Mouse (Mus musculus) embryonic facial prominence, embryonic 13.5 days (tissue): Measurements from ENCODE around the gene Dact2. TPM values are rescaled to one million over a fixed set of nuclear protein-coding genes. Genes with fewer than 3 reads are reported as not detected.

ENCODE experiments used
- ATAC-seq: fragments of 200-750 bp; cut with Nextera tagmentation; 2 replicates; pipeline ENCODE4 v1.8.0; 2017; ENCODE audit warnings: low read depth; ENCODE audit not compliant: insufficient number of reproducible peaks, insufficient read depth, low FRiP score, low TSS enrichment
- H3K27ac ChIP-seq: fragments of 300-500 bp; sonication (generic); 2 replicates; pipeline ENCODE4 v1.5.1; 2015; ENCODE audit warnings: moderate library complexity, mild to moderate bottlenecking, inconsistent platforms
- H3K27me3 ChIP-seq: fragments of 300-500 bp; sonication (generic); 2 replicates; pipeline ENCODE4 v1.6.1; 2015; ENCODE audit warnings: mild to moderate bottlenecking, inconsistent platforms
- H3K36me3 ChIP-seq: fragments of 300-500 bp; sonication (generic); 2 replicates; pipeline ENCODE4 v1.6.1; 2015; ENCODE audit warnings: mild to moderate bottlenecking, inconsistent platforms
- H3K4me1 ChIP-seq: fragments of 300-500 bp; sonication (generic); 2 replicates; pipeline ENCODE4 v1.6.1; 2015; ENCODE audit warnings: inconsistent platforms
- H3K4me2 ChIP-seq: fragments of 300-500 bp; sonication (generic); 2 replicates; pipeline ENCODE4 v1.6.1; 2015; ENCODE audit warnings: moderate library complexity, mild to moderate bottlenecking, inconsistent platforms
- H3K4me3 ChIP-seq: fragments of 300-500 bp; sonication (generic); 2 replicates; pipeline ENCODE4 v1.5.1; 2015; ENCODE audit warnings: mild to moderate bottlenecking, inconsistent platforms
- H3K9ac ChIP-seq: fragments of 300-500 bp; sonication (generic); 2 replicates; pipeline ENCODE4 v1.6.1; 2015; ENCODE audit warnings: mild to moderate bottlenecking, inconsistent platforms
- H3K9me3 ChIP-seq: fragments of 300-500 bp; sonication (generic); 2 replicates; pipeline ENCODE4 v1.6.1; 2016; ENCODE audit warnings: inconsistent platforms
- WGBS: fragments of 180-500 bp; shearing (Covaris S2); methylation state at CpG from one replicate; pipeline ENCODE4 v1.1.7; 2015; ENCODE audit warnings: mixed read lengths; 5-methylcytosine and 5-hydroxymethylcytosine counted together
- polyA plus RNA-seq: library from polyadenylated mRNA; unstranded; fragments of >200 nt; fragmentation: Nextera tagmentation; extraction: Ambion mirVana; gene quantifications from 2 replicates; pipeline ENCODE4 v1.2.1, GENCODE M21; 2015

Gene Dact2
- polyA plus RNA-seq, 1 experiment from 2014 or later = 2.5 TPM

DNA sequence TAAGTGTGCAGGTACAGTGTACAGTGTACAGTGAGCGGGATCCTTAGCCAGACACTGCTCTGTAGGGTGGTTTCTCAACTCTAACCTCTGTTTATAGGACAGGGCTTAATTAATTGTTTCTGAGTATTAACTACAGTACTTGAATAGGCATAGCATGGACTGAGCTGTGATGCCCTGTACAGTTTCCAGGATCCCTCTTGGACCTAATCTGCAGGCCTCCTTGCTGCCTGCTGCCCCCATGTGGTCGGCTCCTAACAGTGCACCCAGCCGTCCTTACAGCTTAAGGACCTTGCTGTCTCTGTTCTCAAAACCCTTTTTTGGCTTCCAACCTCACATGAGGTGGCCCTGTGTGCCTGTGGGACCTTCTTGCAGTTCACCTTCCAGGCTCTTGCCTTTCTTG lies 2.0 kb upstream of the Dact2 start:
- Histone ChIP-seq H3K9me3 (no peaks in the 10 kb centered on the region; the same call in 1 of the 2 replicates), H3K9ac (no peak overlapping the region), H3K27ac (no peak overlapping the region), H3K27me3 (peaks cover 67% of the 10 kb centered on the region), H3K36me3 (no peaks in the 10 kb centered on the region), H3K4me3 (no peak overlapping the region), H3K4me2 (no peak overlapping the region), H3K4me1 (peaks cover 41% of the 10 kb centered on the region)
- WGBS = 32% methylated on average over 3 of the region's 3 CpGs
- ATAC-seq = peak; percentile 17; the same call in 1 of the 2 replicates

DNA sequence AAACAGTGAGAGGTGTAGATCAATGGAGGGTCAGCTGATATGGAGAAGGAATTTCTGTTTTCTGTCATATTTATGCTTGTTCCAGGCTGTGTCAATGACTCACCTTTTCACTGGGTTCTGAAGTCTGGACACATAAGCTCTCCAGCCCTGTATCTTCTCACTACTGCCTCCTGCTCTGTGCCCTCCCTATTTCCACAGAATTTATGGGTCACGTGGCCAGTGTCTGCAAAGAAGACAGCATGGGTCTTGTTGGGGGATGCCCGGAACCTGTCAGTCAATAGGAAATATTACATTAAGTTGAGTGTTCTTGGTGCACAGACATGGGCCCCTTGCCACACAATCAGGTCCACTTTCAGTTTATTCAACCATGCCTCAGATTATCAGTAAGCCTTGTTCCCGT lies 1.1 kb upstream of the Dact2 start:
- peaks cover 73% of the 10 kb centered on the region for H3K27me3 ChIP-seq
- 79% methylated on average over 3 of the region's 3 CpGs for WGBS

DNA sequence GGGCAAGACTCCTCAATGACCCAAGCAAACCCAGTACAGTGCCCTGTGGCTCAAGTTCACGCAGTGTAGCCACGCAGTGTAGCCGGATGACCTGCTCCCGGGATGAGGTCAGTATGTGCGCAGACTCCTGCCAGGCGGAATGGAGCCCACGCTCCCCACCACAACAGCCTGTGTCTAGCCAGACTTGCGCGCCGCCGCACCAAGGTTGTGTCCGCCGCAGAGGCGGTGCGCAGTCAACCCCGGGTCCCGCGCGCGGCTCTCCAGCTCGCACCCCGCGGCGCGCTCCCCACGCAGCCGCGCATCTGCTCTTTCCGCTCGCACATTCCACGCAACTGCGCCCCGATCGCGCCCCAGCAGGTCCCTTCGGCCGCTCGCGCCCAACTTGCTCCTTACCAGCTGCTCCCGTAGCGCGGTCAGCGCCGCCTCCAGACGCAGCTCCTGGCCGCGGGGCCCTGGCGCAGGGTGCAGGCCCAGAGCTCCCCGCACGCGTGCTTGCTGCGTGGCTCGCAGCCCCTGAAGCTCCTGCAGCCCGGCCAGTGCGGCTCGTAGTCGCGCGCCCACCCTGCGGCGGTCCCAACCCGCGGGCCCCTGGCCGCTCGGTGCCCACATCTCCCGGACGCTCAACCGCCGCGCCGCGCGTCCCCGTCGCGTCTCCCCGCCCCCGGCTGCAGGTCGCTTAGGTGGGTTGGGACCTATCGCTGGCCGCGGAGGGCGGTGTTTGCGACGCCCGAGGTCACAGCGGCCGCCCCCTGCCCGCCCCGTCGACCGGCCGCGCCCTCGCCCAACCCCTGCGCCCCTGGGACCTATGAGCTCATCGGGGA lies 773 bp downstream of the Dact2 start:
- Histone ChIP-seq H3K9ac (peak overlapping the region; percentile 79), H3K4me1 (peaks cover 57% of the 10 kb centered on the region), H3K9me3 (no peaks in the 10 kb centered on the region), H3K4me3 (peak overlapping the region; percentile 74), H3K27ac (peak overlapping the region; percentile 48), H3K36me3 (no peaks in the 10 kb centered on the region), H3K4me2 (peak overlapping the region; percentile 97), H3K27me3 (peaks cover 74% of the 10 kb centered on the region)
- peak; percentile 16; the same call in 1 of the 2 replicates for ATAC-seq
- WGBS = under 1% methylated on average over 82 of the region's 97 CpGs

More for the DNA sequence above, 1.1 kb upstream of the Dact2 start:
- H3K4me2 ChIP-seq = no peak overlapping the region
- no peak overlapping the region for H3K27ac ChIP-seq
- H3K4me3 ChIP-seq = no peak overlapping the region
- peaks cover 49% of the 10 kb centered on the region for H3K4me1 ChIP-seq
- H3K9ac ChIP-seq = no peak overlapping the region
- H3K9me3 ChIP-seq = no peaks in the 10 kb centered on the region; the same call in 1 of the 2 replicates
- H3K36me3 ChIP-seq = no peaks in the 10 kb centered on the region
- ATAC-seq = no peak

GRCm38 (mm10) chr17:14202291-14203030 lies 1.6 kb downstream of the Dact2 start:
- Histone ChIP-seq H3K9me3 (no peaks in the 10 kb centered on the region), H3K27ac (no peak overlapping the region), H3K4me2 (peak overlapping the region; percentile 97), H3K4me1 (peaks cover 50% of the 10 kb centered on the region), H3K36me3 (no peaks in the 10 kb centered on the region), H3K27me3 (peaks cover 66% of the 10 kb centered on the region), H3K4me3 (peak overlapping the region; percentile 74), H3K9ac (peak overlapping the region; percentile 79)
- 2% methylated on average over 18 of the region's 18 CpGs for WGBS
- no peak for ATAC-seq

- H3K4me3 ChIP-seq = peak overlapping the region; percentile 74; the same call in 1 of the 2 replicates
- peak overlapping the region; percentile 97 for H3K4me2 ChIP-seq
- H3K4me1 ChIP-seq = peaks cover 41% of the 10 kb centered on the region
- no peaks in the 10 kb centered on the region for H3K9me3 ChIP-seq
- H3K36me3 ChIP-seq = peaks cover 8% of the 10 kb centered on the region; the same call in 1 of the 2 replicates
- WGBS = 9% methylated on average over 12 of the region's 12 CpGs
- no peak for ATAC-seq
- H3K27ac ChIP-seq = no peak overlapping the region
- H3K27me3 ChIP-seq = peaks cover 58% of the 10 kb centered on the region
- H3K9ac ChIP-seq = peak overlapping the region; percentile 4; the same call in 1 of the 2 replicates
Measured at GRCm38 (mm10) chr17:14201281-14201787, 2.8 kb downstream of the Dact2 start.

GRCm38 (mm10) chr17:14200206-14200605 lies 3.9 kb downstream of the Dact2 start:
- Histone ChIP-seq H3K9ac (no peak overlapping the region), H3K36me3 (peaks cover 16% of the 10 kb centered on the region), H3K9me3 (no peaks in the 10 kb centered on the region), H3K4me1 (peaks cover 40% of the 10 kb centered on the region), H3K4me3 (no peak overlapping the region), H3K27me3 (peaks cover 49% of the 10 kb centered on the region), H3K4me2 (no peak overlapping the region), H3K27ac (no peak overlapping the region)
- no peak for ATAC-seq
- WGBS = 83% methylated on average over 7 of the region's 7 CpGs

GRCm38 (mm10) chr17:14199621-14200020 lies 4.5 kb downstream of the Dact2 start:
- Histone ChIP-seq H3K4me1 (peaks cover 40% of the 10 kb centered on the region), H3K27me3 (peaks cover 43% of the 10 kb centered on the region), H3K27ac (no peak overlapping the region), H3K4me3 (no peak overlapping the region), H3K9ac (no peak overlapping the region), H3K4me2 (no peak overlapping the region), H3K9me3 (no peaks in the 10 kb centered on the region), H3K36me3 (peaks cover 16% of the 10 kb centered on the region)
- WGBS = 30% methylated on average over 4 of the region's 4 CpGs
- ATAC-seq = no peak

GRCm38 (mm10) chr17:14192924-14193323 lies 11.2 kb downstream of the Dact2 start:
- peaks cover 16% of the 10 kb centered on the region for H3K36me3 ChIP-seq
- H3K4me1 ChIP-seq = peaks cover 8% of the 10 kb centered on the region
- no peaks in the 10 kb centered on the region for H3K27me3 ChIP-seq
- WGBS = 39% methylated on average over 9 of the region's 9 CpGs
- H3K9me3 ChIP-seq = peaks cover 5% of the 10 kb centered on the region; the same call in 1 of the 2 replicates
- no peak for ATAC-seq
- H3K4me2 ChIP-seq = no peak overlapping the region
- H3K4me3 ChIP-seq = no peak overlapping the region
- H3K9ac ChIP-seq = no peak overlapping the region
- no peak overlapping the region for H3K27ac ChIP-seq

- H3K36me3 ChIP-seq = peaks cover 16% of the 10 kb centered on the region
- H3K9ac ChIP-seq = no peak overlapping the region
- H3K27ac ChIP-seq = no peak overlapping the region
- peaks cover 5% of the 10 kb centered on the region; the same call in 1 of the 2 replicates for H3K9me3 ChIP-seq
- ATAC-seq = no peak
- no peak overlapping the region for H3K4me3 ChIP-seq
- H3K4me2 ChIP-seq = no peak overlapping the region
- no peaks in the 10 kb centered on the region for H3K27me3 ChIP-seq
- peaks cover 11% of the 10 kb centered on the region for H3K4me1 ChIP-seq
- 73% methylated on average over 4 of the region's 4 CpGs for WGBS
Measured at GRCm38 (mm10) chr17:14192432-14192831, 11.7 kb downstream of the Dact2 start.

- H3K9me3 ChIP-seq = peaks cover 5% of the 10 kb centered on the region; the same call in 1 of the 2 replicates
- no peak for ATAC-seq
- no peak overlapping the region for H3K4me2 ChIP-seq
- peaks cover 26% of the 10 kb centered on the region for H3K4me1 ChIP-seq
- H3K4me3 ChIP-seq = no peak overlapping the region
- no peak overlapping the region for H3K9ac ChIP-seq
- H3K27me3 ChIP-seq = no peaks in the 10 kb centered on the region
- no peak overlapping the region for H3K27ac ChIP-seq
- no peaks in the 10 kb centered on the region for H3K36me3 ChIP-seq
Measured at GRCm38 (mm10) chr17:14188455-14188854, 15.6 kb downstream of the Dact2 start.

DNA sequence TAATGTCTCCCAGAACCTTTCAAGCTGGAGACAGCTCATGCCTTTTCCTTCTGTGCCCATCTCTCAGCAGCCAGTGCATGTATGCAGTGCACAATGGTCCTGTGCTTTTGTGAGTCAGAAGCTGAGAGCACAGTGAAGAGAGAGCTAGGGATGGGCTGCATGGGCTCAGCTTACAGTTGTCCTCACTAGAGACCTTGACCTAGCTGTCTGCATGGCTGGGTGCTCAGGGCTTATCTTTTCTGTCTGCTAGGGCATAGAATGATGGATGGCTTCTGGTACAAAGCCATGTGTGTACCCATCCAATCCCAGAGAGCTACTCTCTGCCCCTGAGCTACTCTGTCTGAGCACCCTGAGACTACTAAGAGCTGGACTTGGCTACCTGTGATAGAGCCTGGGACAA lies 17.0 kb downstream of the Dact2 start:
- peaks cover 32% of the 10 kb centered on the region for H3K4me1 ChIP-seq
- no peak overlapping the region for H3K4me3 ChIP-seq
- no peaks in the 10 kb centered on the region for H3K36me3 ChIP-seq
- no peak overlapping the region for H3K27ac ChIP-seq
- H3K27me3 ChIP-seq = no peaks in the 10 kb centered on the region
- peaks cover 5% of the 10 kb centered on the region; the same call in 1 of the 2 replicates for H3K9me3 ChIP-seq
- no peak overlapping the region for H3K4me2 ChIP-seq
- no peak overlapping the region for H3K9ac ChIP-seq
- no peak for ATAC-seq
